Mouse (Mus musculus) stomach, postnatal 0 days (tissue): Measurements from ENCODE around the gene Tgfb1.

Experiments
- CTCF ChIP-seq: IDR thresholded peaks from 2 replicates; pipeline ENCODE4 v1.5.1; 2016; ENCODE audit warnings: antibody characterized with exemption, low read depth, mild to moderate bottlenecking, moderate library complexity
- EP300 ChIP-seq: optimal IDR thresholded peaks from 2 replicates; pipeline ENCODE3; 2016; ENCODE audit warnings: antibody characterized with exemption

DNA sequence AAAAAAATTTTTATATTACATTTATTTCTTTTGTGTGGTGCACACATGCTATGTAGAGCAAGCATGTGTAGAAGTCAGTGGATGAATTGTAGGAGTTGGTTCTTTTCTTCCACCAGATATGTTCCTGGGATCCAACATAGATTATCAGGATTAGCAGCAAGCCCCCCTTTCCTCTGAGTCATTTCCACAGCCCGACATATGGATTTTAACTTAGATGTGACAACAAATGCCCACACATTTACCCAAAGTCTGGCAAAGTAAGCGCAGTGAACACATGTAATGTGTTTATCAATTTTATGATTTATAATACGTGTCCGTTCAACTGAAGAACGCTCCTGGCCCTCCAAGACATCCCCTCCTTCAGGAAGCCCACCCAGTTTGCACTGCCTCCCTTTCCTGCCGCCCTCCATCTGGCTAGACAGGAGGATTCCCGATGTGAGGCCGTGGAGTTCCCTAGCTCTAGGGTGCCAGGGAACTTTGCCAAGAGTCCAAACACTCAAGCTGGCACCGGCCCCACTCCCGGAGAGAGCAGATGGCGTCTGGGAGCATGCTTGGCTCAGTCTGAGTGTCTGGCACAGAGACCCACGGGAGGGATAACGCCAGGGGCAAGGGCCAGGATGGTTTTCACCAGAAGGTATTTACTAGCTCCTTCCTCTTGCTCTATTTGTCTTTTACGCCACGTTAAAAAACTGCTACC is 10.6 kb upstream of the Tgfb1 start:
- TF ChIP-seq CTCF (no peak), EP300 (no peak)
